Mouse (Mus musculus): ENCODE data around the gene Sult3a1. TPM values are rescaled to one million over a fixed set of nuclear protein-coding genes. Genes with fewer than 3 reads are reported as not detected.

The Sult3a1 gene
- not detected for polyA plus RNA-seq (2014; fragmentation: Illumina TruSeq; extraction: RNeasy Lipid Tissue Mini Kit (QIAGEN cat#74804); ENCODE audit: low read depth, low replicate concordance)

GRCm38 (mm10) chr10:33857421-33857820, at the start of gene Sult3a1:
Gene Sult3a1, plus strand, starts transcription at chr10:33857721.

GRCm38 (mm10) chr10:33904530-33905481, 47.3 kb downstream of the Sult3a1 start, which contains the start of gene Rsph4a:
Gene Rsph4a, plus strand, starts transcription at chr10:33905111.

Other genes with a start within 250 kb of the Sult3a1 start
- not detected for gene Clvs2, start 233.0 kb upstream of the Sult3a1 start, polyA plus RNA-seq (2014; fragmentation: Illumina TruSeq; extraction: RNeasy Lipid Tissue Mini Kit (QIAGEN cat#74804); ENCODE audit: low read depth, low replicate concordance)
- gene Sult3a2, start 71.0 kb upstream of the Sult3a1 start, polyA plus RNA-seq (2014; fragmentation: Illumina TruSeq; extraction: RNeasy Lipid Tissue Mini Kit (QIAGEN cat#74804); ENCODE audit: low read depth, low replicate concordance), result not detected
- 3.5 TPM for gene Rsph4a, start 47.4 kb downstream of the Sult3a1 start, polyA plus RNA-seq (2014; fragmentation: Illumina TruSeq; extraction: RNeasy Lipid Tissue Mini Kit (QIAGEN cat#74804); ENCODE audit: low read depth, low replicate concordance)
- gene Zup1, start 93.5 kb downstream of the Sult3a1 start, polyA plus RNA-seq (2014; fragmentation: Illumina TruSeq; extraction: RNeasy Lipid Tissue Mini Kit (QIAGEN cat#74804); ENCODE audit: low read depth, low replicate concordance), result 10.2 TPM
- gene Rwdd1, start 161.9 kb downstream of the Sult3a1 start, polyA plus RNA-seq (2014; fragmentation: Illumina TruSeq; extraction: RNeasy Lipid Tissue Mini Kit (QIAGEN cat#74804); ENCODE audit: low read depth, low replicate concordance), result 61.1 TPM
- not detected for gene Trappc3l, start 179.9 kb downstream of the Sult3a1 start, polyA plus RNA-seq (2014; fragmentation: Illumina TruSeq; extraction: RNeasy Lipid Tissue Mini Kit (QIAGEN cat#74804); ENCODE audit: low read depth, low replicate concordance)
- not detected for gene Calhm4, start 186.6 kb downstream of the Sult3a1 start, polyA plus RNA-seq (2014; fragmentation: Illumina TruSeq; extraction: RNeasy Lipid Tissue Mini Kit (QIAGEN cat#74804); ENCODE audit: low read depth, low replicate concordance)
- gene Calhm5, start 238.8 kb downstream of the Sult3a1 start, polyA plus RNA-seq (2014; fragmentation: Illumina TruSeq; extraction: RNeasy Lipid Tissue Mini Kit (QIAGEN cat#74804); ENCODE audit: low read depth, low replicate concordance), result 0.53 TPM